ENCODE assay signal across 16 mouse cellular contexts in genomic region chr17:67995277-67995819, GRCm38 (mm10). TPM values are rescaled to one million over a fixed set of nuclear protein-coding genes. Genes with fewer than 3 reads are reported as not detected.
DNase-seq lines count a peak whose midpoint lies in the region; ATAC-seq lines count a peak whose summit lies in the region.
"Had no signal": no experiment of that assay in that cellular context is flagged by ENCODE, and none has a peak within 500 bp of the region (broad histone marks: within the 10 kb centered on the region; RNA-seq: fewer than 3 reads in every experiment).

No protein-coding gene starts in this region.

- H3K4me2 ChIP-seq in kidney, embryonic 14.5 days (replicated peaks; ENCODE audit: low read depth, low read length) = 0 out of 2 replicates have a peak overlapping the region, but pooled peaks have one; percentile 32
- no peak overlapping the region for H3K4me2 ChIP-seq in intestine, embryonic 16.5 days (ENCODE audit: low read depth, low read length)
- H3K4me2 ChIP-seq: neural tube, embryonic 13.5 days had no signal

- H3K27ac ChIP-seq in kidney, embryonic 14.5 days (ENCODE audit: low read depth, low read length) = peak overlapping the region; percentile 71; the same call in 1 of the 2 replicates
- H3K27ac ChIP-seq in intestine, embryonic 16.5 days (ENCODE audit: low read length) = peak overlapping the region; percentile 20; the same call in 1 of the 2 replicates
- H3K27ac ChIP-seq: macrophage; neural tube, embryonic 13.5 days had no signal

- H3K36me3 ChIP-seq in kidney, embryonic 14.5 days (ENCODE audit: control insufficient read depth, insufficient read depth, low read length) = no peaks in the 10 kb centered on the region
- H3K36me3 ChIP-seq in intestine, embryonic 16.5 days (ENCODE audit: control insufficient read depth, insufficient read depth, low read length) = no peaks in the 10 kb centered on the region
- H3K36me3 ChIP-seq: embryonic facial prominence, embryonic 15.5 days; hindbrain, embryonic 10.5 days; neural tube, embryonic 13.5 days had no signal

- no peaks in the 10 kb centered on the region for H3K9me3 ChIP-seq in kidney, embryonic 14.5 days (ENCODE audit: control insufficient read depth, low read length)
- no peaks in the 10 kb centered on the region for H3K9me3 ChIP-seq in intestine, embryonic 16.5 days (ENCODE audit: control insufficient read depth, low read length)
- H3K9me3 ChIP-seq: embryonic facial prominence, embryonic 15.5 days; hindbrain, embryonic 10.5 days; neural tube, embryonic 13.5 days had no signal

- H3K27me3 ChIP-seq in kidney, embryonic 14.5 days (ENCODE audit: control insufficient read depth, insufficient read depth, low read length) = no peaks in the 10 kb centered on the region
- H3K27me3 ChIP-seq in intestine, embryonic 16.5 days (replicated peaks; ENCODE audit: control insufficient read depth, insufficient read depth, low read length) = no peaks in the 10 kb centered on the region
- H3K27me3 ChIP-seq: embryonic facial prominence, embryonic 15.5 days; neural tube, embryonic 13.5 days had no signal

- DNase-seq in embryo, embryonic 10.5 days (ENCODE audit: low spot score) = peak; percentile 22
- no peak for DNase-seq in embryo, embryonic 11 days
- no peak for DNase-seq in kidney, postnatal 4 days
- DNase-seq in 3T3-L1 (ENCODE audit: low read depth, low spot score) = peak; percentile 51
- DNase-seq in retina, postnatal 1 day = no peak
- DNase-seq in spleen, adult 18-20 months = no peak
- DNase-seq: cerebellum, adult 9-11 months; gastrocnemius, postnatal 10 days; kidney, adult 11 months had no signal

- H3K4me1 ChIP-seq in kidney, embryonic 14.5 days (ENCODE audit: control insufficient read depth, insufficient read depth, low read length) = peaks cover 31% of the 10 kb centered on the region
- H3K4me1 ChIP-seq in intestine, embryonic 16.5 days (ENCODE audit: control insufficient read depth, insufficient read depth, low read length) = peaks cover 17% of the 10 kb centered on the region
- H3K4me1 ChIP-seq: neural tube, embryonic 13.5 days had no signal

- H3K9ac ChIP-seq in kidney, embryonic 14.5 days (ENCODE audit: low read depth, low read length) = no peak overlapping the region
- no peak overlapping the region for H3K9ac ChIP-seq in intestine, embryonic 16.5 days (ENCODE audit: low read depth, low read length)
- H3K9ac ChIP-seq: embryonic facial prominence, embryonic 15.5 days; neural tube, embryonic 13.5 days had no signal

- H3K4me3 ChIP-seq in kidney, embryonic 14.5 days (ENCODE audit: low read length) = no peak overlapping the region
- H3K4me3 ChIP-seq in intestine, embryonic 16.5 days (ENCODE audit: low read length) = no peak overlapping the region
- H3K4me3 ChIP-seq: embryonic facial prominence, embryonic 15.5 days; hindbrain, embryonic 10.5 days; neural tube, embryonic 13.5 days had no signal

- WGBS in kidney, embryonic 14.5 days = 68% methylated on average over 2 of the region's 2 CpGs
- WGBS in intestine, embryonic 16.5 days = 48% methylated on average over 2 of the region's 2 CpGs

- peak; percentile 21; the same call in 1 of the 2 replicates for ATAC-seq in kidney, embryonic 14.5 days (ENCODE audit: low FRiP score, low TSS enrichment)
- peak; percentile 69 for ATAC-seq in intestine, embryonic 16.5 days
- ATAC-seq: forebrain, embryonic 16.5 days had no signal

RNA-seq across cellular contexts. Expression of gene Arhgap28, which starts 8.6 kb away (rescaled TPM):
- polyA plus RNA-seq in kidney, embryonic 14.5 days (2014; fragmentation: Nextera tagmentation; extraction: Ambion mirVana) = 13.8 and 28.2 TPM in 2 replicates
- polyA plus RNA-seq in intestine, embryonic 16.5 days (2015; fragmentation: Nextera tagmentation; extraction: Ambion mirVana) = 12.7 and 13.1 TPM in 2 replicates

Comparison
In these comparisons a context has a peak if more than half of its experiments do, and no peak if none do; other contexts are left out.
1. DNase-seq: peak in embryo, embryonic 10.5 days (single experiment) and 3T3-L1 (single experiment); none in embryo, embryonic 11 days (single experiment), kidney, postnatal 4 days (0 of 2), retina, postnatal 1 day (single experiment) and spleen, adult 18-20 months (0 of 2).